Mouse (Mus musculus) forebrain, embryonic 14.5 days (tissue): Measurements from ENCODE around the gene Lamp1. TPM values are rescaled to one million over a fixed set of nuclear protein-coding genes. Genes with fewer than 3 reads are reported as not detected.
A peak's percentile ranks its signal among the peaks of the same experiment; 100 is the strongest.

Experiments
- ATAC-seq: fragments of 200-750 bp; cut with Nextera tagmentation; 2 replicates; pipeline ENCODE4 v1.8.0; 2017; ENCODE audit warnings: mild to moderate bottlenecking, moderate library complexity
- DNase-seq: peaks from one replicate; pipeline ENCODE4 v3.0.0-alpha.2; 2015; ENCODE audit warnings: low spot score
- H3K27ac ChIP-seq: fragments of 300-500 bp; sonication (generic); 2 replicates; pipeline ENCODE4 v1.5.1; 2014; ENCODE audit warnings: low read depth, mild to moderate bottlenecking, control low read depth, low read length, moderate library complexity
- H3K27me3 ChIP-seq: fragments of 300-500 bp; sonication (generic); replicated peaks from 2 replicates; pipeline ENCODE4 v1.6.1; 2014; ENCODE audit warnings: low read length, control low read depth, mixed read lengths; ENCODE audit not compliant: control insufficient read depth, insufficient read depth
- H3K36me3 ChIP-seq: fragments of 300-500 bp; sonication (generic); 2 replicates; pipeline ENCODE4 v1.6.1; 2014; ENCODE audit warnings: low read length, control low read depth; ENCODE audit not compliant: control insufficient read depth, insufficient read depth
- H3K4me1 ChIP-seq: fragments of 300-500 bp; sonication (generic); 2 replicates; pipeline ENCODE4 v1.6.1; 2014; ENCODE audit warnings: antibody characterized with exemption, low read length, control low read depth; ENCODE audit not compliant: control insufficient read depth, insufficient read depth
- H3K4me2 ChIP-seq: fragments of 300-500 bp; sonication (generic); 2 replicates; pipeline ENCODE4 v1.6.1; 2014; ENCODE audit warnings: mild to moderate bottlenecking, control low read depth, low read length
- H3K4me3 ChIP-seq: fragments of 300-500 bp; sonication (generic); 2 replicates; pipeline ENCODE4 v1.5.1; 2014; ENCODE audit warnings: low read depth, low read length, control low read depth
- H3K9ac ChIP-seq: fragments of 300-500 bp; sonication (generic); 2 replicates; pipeline ENCODE4 v1.6.1; 2014; ENCODE audit warnings: mild to moderate bottlenecking, low read length, control low read depth, moderate library complexity
- H3K9me3 ChIP-seq: fragments of 300-500 bp; sonication (generic); replicated peaks from 2 replicates; pipeline ENCODE4 v1.6.1; 2016; ENCODE audit warnings: low read length, control low read depth, mixed read lengths; ENCODE audit not compliant: control insufficient read depth
- WGBS: fragments of 180-500 bp; shearing (Covaris S2); extraction: QIAGEN DNeasy Blood & Tissue Kit; methylation state at CpG from one replicate; pipeline ENCODE4 v1.1.7; 2014; 5-methylcytosine and 5-hydroxymethylcytosine counted together
- polyA plus RNA-seq: library from polyadenylated mRNA; unstranded; fragments of >200 nt; fragmentation: Nextera tagmentation; extraction: Ambion mirVana; gene quantifications from 2 replicates; pipeline ENCODE4 v1.2.1, GENCODE M21; 2014

Lamp1 gene
- polyA plus RNA-seq, 1 experiment from 2014 or later: 274 TPM

DNA sequence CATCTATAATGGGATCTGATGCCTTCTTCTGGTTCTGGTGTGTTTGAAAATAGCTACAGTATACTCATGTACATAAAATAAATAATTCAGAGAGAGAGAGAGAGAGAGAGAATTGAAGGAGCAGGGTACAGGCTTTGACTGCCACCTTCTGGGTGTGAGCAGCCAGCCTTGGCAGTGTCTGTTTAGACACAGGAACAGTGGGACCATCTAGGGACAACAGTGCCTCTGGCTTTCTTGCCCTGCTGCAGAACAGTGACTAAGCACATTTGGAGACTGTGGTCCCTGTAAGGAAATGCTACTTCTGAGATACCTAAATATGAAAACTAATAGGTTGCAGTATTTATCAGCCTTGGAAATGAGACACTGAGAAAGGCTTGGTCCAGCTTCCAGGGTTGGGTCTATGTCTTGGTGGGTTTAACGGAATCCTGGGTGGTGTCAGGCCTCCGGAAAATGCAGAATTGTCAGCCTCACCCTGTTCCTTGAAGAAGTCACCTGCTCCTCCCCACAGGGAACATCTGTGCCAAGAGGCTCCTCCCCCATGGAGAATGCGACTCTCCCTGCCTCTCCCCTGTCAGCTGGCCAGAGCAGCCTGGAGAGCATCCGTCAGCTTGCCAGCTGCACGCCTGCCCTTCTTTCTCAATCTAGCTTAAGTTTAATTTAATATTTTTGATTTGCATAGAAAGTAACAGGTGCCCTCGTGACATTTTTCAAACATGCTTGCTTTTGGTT, 49.8 kb downstream of the Lamp1 start:
- Histone ChIP-seq H3K9me3 (no peaks in the 10 kb centered on the region), H3K4me2 (no peak overlapping the region), H3K9ac (no peak overlapping the region), H3K27me3 (no peaks in the 10 kb centered on the region), H3K4me3 (no peak overlapping the region), H3K4me1 (0 out of 2 replicates have a peak, but pooled peaks cover 8% of the 10 kb centered on the region), H3K27ac (no peak overlapping the region), H3K36me3 (no peaks in the 10 kb centered on the region)
- DNase-seq: no peak
- ATAC-seq: no peak
- 46% methylated on average over 6 of the region's 6 CpGs for WGBS

DNA sequence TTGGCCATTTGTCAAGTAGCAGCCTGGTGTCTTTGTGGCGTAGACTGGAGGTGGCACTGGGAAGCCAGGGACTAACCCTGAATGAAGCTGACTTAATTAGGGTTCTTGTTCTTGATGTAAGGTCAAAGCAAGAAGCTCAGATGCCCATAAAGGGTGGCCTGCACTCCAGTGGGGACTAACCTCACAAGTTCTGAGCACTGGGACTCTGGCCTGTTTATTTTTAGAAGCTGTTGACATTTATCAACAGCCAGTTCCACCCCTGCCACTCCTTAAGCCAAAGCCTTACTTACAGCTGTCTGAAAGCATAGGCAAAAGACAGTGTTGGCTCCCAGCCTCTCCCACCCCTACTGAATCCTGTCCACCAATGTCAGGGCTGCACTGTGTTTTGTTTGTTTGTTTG, 50.8 kb downstream of the Lamp1 start:
- H3K27me3 ChIP-seq: no peaks in the 10 kb centered on the region
- no peaks in the 10 kb centered on the region for H3K9me3 ChIP-seq
- H3K4me2 ChIP-seq: no peak overlapping the region
- H3K27ac ChIP-seq: no peak overlapping the region
- 59% methylated on average over 1 of the region's 1 CpGs for WGBS
- H3K4me1 ChIP-seq: 0 out of 2 replicates have a peak, but pooled peaks cover 8% of the 10 kb centered on the region
- no peaks in the 10 kb centered on the region for H3K36me3 ChIP-seq
- DNase-seq: no peak
- H3K4me3 ChIP-seq: no peak overlapping the region
- no peak for ATAC-seq
- H3K9ac ChIP-seq: no peak overlapping the region

DNA sequence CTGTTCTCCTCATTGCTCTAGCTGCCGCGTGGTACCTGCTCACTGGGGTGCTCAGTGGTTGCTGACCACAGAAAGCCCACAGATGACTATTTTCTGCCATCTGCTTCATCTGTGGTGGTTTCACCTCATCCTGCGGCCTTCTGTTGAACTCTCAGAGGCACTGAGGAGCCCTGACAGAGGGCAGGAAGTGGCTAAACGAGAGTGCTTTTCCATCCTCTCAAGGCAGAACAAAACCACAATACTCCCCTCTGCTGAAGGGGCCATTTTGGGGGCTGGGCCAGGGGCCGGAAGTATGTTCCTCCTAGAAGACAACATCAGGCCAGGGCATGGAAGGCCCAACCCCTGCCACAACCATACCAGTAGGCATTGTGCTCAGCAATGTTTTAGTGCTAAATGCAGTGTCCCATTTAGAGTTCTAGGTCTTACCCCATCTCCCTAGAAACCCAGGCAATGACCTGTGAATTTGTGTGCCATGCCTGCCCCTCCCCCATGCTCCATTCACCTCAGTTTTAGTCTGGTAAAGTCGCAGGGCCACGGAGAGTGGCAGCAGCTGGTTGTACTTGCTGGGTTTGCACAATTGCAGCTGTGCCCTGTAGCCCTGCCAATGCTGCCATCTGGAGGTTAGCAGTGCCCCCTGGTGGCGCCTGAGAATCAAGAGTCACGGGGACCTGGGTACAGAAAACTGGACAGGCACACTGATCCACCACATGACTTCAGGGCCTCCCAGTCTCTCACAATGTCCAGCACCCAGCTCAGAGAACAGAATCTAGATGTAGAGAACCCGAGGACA, 54.7 kb downstream of the Lamp1 start:
- ATAC-seq: peak; percentile 86
- H3K4me2 ChIP-seq: no peak overlapping the region
- H3K9me3 ChIP-seq: no peaks in the 10 kb centered on the region
- no peaks in the 10 kb centered on the region for H3K36me3 ChIP-seq
- 24% methylated on average over 10 of the region's 10 CpGs for WGBS
- peak; percentile 91 for DNase-seq
- no peaks in the 10 kb centered on the region for H3K27me3 ChIP-seq
- no peak overlapping the region for H3K4me3 ChIP-seq
- H3K9ac ChIP-seq: no peak overlapping the region
- H3K27ac ChIP-seq: no peak overlapping the region
- H3K4me1 ChIP-seq: 0 out of 2 replicates have a peak, but pooled peaks cover 8% of the 10 kb centered on the region

DNA sequence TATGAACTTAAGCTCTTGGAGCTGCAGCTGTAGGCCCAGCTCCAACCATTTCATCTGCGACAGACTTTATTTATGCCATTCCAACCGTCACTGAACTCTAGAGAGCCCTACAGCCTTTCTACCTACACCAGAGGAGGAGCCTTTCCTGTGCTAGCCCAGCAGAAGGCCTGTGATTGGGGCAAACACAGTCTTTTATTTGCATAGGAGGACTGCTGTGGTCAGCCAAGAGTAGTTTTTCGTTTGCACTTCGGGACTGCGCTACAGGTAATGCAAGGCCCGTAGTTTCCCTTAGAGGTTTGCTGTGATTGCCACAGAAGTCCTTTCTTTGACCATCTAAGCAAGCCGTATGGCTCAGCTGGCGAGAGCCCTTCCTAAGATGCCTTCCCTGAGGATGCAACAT, 57.4 kb downstream of the Lamp1 start:
- DNase-seq: no peak
- H3K27me3 ChIP-seq: no peaks in the 10 kb centered on the region
- H3K27ac ChIP-seq: no peak overlapping the region
- H3K9ac ChIP-seq: no peak overlapping the region
- no peaks in the 10 kb centered on the region for H3K9me3 ChIP-seq
- H3K4me3 ChIP-seq: no peak overlapping the region
- no peaks in the 10 kb centered on the region for H3K36me3 ChIP-seq
- 0 out of 2 replicates have a peak, but pooled peaks cover 8% of the 10 kb centered on the region for H3K4me1 ChIP-seq
- WGBS: 73% methylated on average over 8 of the region's 8 CpGs
- H3K4me2 ChIP-seq: no peak overlapping the region
- ATAC-seq: no peak

DNA sequence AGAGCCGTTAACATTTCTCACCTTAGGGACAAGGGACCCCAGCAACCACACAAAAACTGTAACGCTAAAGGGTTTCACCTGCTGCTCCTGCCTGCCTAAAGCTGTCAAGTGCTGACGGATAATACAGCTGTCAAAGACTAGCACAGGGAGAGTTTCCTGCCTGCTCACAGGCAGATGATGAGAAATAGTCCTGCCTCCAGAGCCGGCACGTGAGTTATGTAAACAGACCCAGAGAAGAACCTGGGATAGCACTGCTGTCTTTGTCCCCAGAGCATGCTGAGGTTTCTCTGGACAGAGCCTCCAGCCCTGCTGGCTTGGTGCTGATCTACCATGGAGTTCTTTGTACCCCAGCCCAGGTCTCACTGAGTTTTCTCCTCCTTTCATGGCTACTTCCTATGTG, 58.1 kb downstream of the Lamp1 start:
- Histone ChIP-seq H3K9me3 (no peaks in the 10 kb centered on the region), H3K27me3 (no peaks in the 10 kb centered on the region), H3K27ac (no peak overlapping the region), H3K36me3 (no peaks in the 10 kb centered on the region), H3K4me3 (no peak overlapping the region), H3K4me2 (no peak overlapping the region), H3K4me1 (0 out of 2 replicates have a peak, but pooled peaks cover 8% of the 10 kb centered on the region), H3K9ac (no peak overlapping the region)
- no peak for DNase-seq
- WGBS: 71% methylated on average over 5 of the region's 5 CpGs
- ATAC-seq: no peak

DNA sequence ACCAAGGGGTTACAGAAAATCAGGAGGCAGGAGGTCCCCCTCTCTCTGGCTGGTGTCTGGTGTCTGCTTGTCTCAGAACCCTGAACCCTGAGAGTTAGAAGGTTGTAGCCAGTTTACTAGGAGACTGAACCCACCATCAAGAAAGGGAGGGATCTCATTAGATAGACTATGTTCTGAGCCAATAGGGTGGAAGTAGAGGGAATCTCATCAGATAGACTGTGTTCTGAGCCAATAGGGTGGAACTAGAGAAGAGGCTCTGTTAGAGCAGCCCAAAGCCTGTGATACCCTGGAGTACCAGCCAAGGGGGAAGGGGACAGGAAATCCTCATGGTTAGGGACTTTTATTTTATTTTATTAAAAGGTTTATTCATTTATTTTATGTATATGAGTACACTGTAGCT, 59.0 kb downstream of the Lamp1 start:
- DNase-seq (no peak), ATAC-seq (no peak)
- no peak overlapping the region for H3K4me2 ChIP-seq
- no peaks in the 10 kb centered on the region for H3K27me3 ChIP-seq
- H3K27ac ChIP-seq: no peak overlapping the region
- H3K4me3 ChIP-seq: no peak overlapping the region
- H3K36me3 ChIP-seq: no peaks in the 10 kb centered on the region
- no peaks in the 10 kb centered on the region for H3K9me3 ChIP-seq
- 0 out of 2 replicates have a peak, but pooled peaks cover 8% of the 10 kb centered on the region for H3K4me1 ChIP-seq
- no peak overlapping the region for H3K9ac ChIP-seq

DNA sequence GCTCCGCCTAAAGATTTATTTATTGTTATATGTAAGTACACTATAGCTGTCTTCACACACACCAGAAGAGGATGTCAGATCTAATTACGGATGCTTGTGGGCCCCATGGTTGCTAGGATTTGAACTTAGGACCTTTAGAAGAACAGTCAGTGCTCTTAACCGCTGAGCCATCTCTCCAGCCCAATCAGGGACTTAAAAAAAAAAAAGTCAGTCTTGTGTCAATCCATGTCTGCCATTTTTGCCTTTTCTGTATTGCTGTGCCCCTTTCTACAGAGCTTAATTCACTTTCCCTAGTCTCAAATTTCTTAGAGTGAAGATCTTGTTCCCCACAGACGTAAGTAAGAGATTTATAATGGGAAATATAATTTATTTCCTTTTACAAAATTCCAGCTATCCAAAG, 59.5 kb downstream of the Lamp1 start:
- Histone ChIP-seq H3K9ac (no peak overlapping the region), H3K4me3 (no peak overlapping the region), H3K9me3 (no peaks in the 10 kb centered on the region), H3K36me3 (no peaks in the 10 kb centered on the region), H3K4me2 (no peak overlapping the region), H3K4me1 (0 out of 2 replicates have a peak, but pooled peaks cover 4% of the 10 kb centered on the region), H3K27me3 (no peaks in the 10 kb centered on the region), H3K27ac (no peak overlapping the region)
- no peak for DNase-seq
- WGBS: 89% methylated on average over 4 of the region's 4 CpGs
- ATAC-seq: no peak

DNA sequence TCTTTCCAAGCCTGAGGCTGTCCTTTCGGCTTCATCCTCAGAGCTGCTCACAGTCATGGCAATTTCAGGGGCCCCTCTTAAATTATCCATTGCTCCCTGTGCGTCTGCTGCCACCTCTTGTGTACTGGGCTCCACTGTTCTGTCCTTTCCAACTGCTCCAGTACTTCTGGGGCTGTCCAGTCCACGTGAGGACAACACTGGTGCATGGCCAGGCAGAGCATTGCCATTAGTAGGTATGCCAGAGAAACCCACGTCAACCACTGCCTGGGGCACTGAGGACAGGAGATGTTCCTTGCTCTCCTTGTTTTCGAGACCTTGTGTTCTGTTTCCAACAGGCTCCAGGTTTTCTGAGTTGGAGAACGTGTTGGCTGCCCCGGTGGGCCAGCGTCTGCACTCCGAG, 65.5 kb downstream of the Lamp1 start:
- whole genome bisulfite sequencing: 88% methylated on average over 9 of the region's 9 CpGs
- ATAC-seq: no peak

More for the DNA sequence above, 65.5 kb downstream of the Lamp1 start:
- Histone ChIP-seq H3K27me3 (no peaks in the 10 kb centered on the region), H3K9me3 (no peaks in the 10 kb centered on the region), H3K4me3 (no peak overlapping the region), H3K36me3 (no peaks in the 10 kb centered on the region), H3K4me2 (no peak overlapping the region), H3K27ac (no peak overlapping the region), H3K4me1 (no peaks in the 10 kb centered on the region), H3K9ac (no peak overlapping the region)
- no peak for DNase-seq
